Mouse (Mus musculus) liver, embryonic 16.5 days (tissue): ENCODE data around the gene Fmnl1. TPM values are rescaled to one million over a fixed set of nuclear protein-coding genes. Genes with fewer than 3 reads are reported as not detected.

Source experiments
- ATAC-seq: fragments of 200-750 bp; cut with Nextera tagmentation; 2 replicates; pipeline ENCODE4 v1.8.0; 2017; ENCODE audit warnings: low read depth, mild to moderate bottlenecking, moderate number of reproducible peaks, moderate library complexity
- H3K27ac ChIP-seq: fragments of 300-500 bp; sonication (generic); 2 replicates; pipeline ENCODE4 v1.5.1; 2014; ENCODE audit warnings: mild to moderate bottlenecking, low read length
- H3K27me3 ChIP-seq: fragments of 300-500 bp; sonication (generic); 2 replicates; pipeline ENCODE4 v1.6.1; 2014; ENCODE audit warnings: low read depth, low read length, mixed read lengths; ENCODE audit not compliant: control insufficient read depth, insufficient read depth
- H3K36me3 ChIP-seq: fragments of 300-500 bp; sonication (generic); 2 replicates; pipeline ENCODE4 v1.6.1; 2014; ENCODE audit warnings: mild to moderate bottlenecking; ENCODE audit not compliant: control insufficient read depth, insufficient read depth
- H3K4me1 ChIP-seq: fragments of 300-500 bp; sonication (generic); 2 replicates; pipeline ENCODE4 v1.6.1; 2014; ENCODE audit warnings: low read depth, low read length, mixed read lengths; ENCODE audit not compliant: control insufficient read depth
- H3K4me2 ChIP-seq: fragments of 300-500 bp; sonication (generic); 2 replicates; pipeline ENCODE4 v1.6.1; 2014; ENCODE audit warnings: low read depth, low read length, mixed read lengths
- H3K4me3 ChIP-seq: fragments of 300-500 bp; sonication (generic); 2 replicates; pipeline ENCODE4 v1.5.1; 2014; ENCODE audit warnings: low read depth, mild to moderate bottlenecking, low read length
- H3K9ac ChIP-seq: fragments of 300-500 bp; sonication (generic); 2 replicates; pipeline ENCODE4 v1.6.1; 2014; ENCODE audit warnings: low read depth, low read length
- H3K9me3 ChIP-seq: fragments of 300-500 bp; sonication (generic); replicated peaks from 2 replicates; pipeline ENCODE4 v1.6.1; 2016; ENCODE audit warnings: low read length; ENCODE audit not compliant: control insufficient read depth
- WGBS: fragments of 180-500 bp; shearing (Covaris S2); extraction: QIAGEN DNeasy Blood & Tissue Kit; methylation state at CpG from one replicate; pipeline ENCODE4 v1.1.7; 2014; ENCODE audit not compliant: insufficient replicate concordance; 5-methylcytosine and 5-hydroxymethylcytosine counted together
- polyA plus RNA-seq: library from polyadenylated mRNA; unstranded; fragments of >200 nt; fragmentation: Nextera tagmentation; extraction: Ambion mirVana; gene quantifications from 2 replicates; pipeline ENCODE4 v1.2.1, GENCODE M21; 2015

The Fmnl1 gene
- polyA plus RNA-seq, 1 experiment from 2014 or later: 6.3 TPM

DNA sequence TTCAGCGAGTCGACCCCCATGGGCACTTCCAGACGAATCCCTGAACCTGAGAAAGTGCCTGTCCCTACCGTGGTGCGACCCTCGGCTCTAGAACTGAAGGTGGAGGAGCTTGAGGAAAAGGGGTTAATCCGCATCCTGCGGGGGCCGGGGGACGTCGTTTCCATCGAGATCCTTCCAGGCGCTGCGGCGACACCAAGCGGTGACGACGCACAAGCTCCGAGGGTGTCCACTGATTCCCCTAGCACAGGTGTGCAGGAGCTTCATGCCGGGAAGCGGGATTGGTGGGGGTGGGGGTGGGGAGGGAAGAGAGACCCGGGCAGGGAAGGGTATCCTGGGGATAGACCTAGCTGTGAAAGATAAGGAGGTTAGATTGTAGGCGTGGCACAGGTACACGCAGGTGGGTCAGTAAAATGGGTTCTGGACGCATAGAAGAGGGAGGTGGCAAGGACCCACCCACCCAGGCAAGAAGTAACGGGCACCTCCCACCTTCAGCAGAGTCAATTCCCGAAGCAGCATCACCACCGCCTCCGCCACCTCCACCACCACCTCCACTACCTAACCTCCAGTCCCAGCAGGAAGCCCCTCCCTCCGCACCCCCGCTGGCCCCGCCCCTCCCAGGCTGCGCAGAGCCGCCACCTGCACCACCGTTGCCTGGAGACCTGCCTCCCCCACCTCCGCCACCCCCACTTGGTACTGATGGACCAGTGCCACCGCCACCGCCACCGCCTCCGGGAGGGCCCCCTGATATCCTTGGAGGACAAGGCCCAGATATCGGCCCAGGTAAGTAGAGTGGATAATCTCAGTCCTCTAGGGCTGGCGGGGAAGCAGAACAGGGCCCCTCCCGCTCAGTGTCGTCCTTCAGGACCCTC is 22.3 kb downstream of the Fmnl1 start:
- 65% methylated on average over 43 of the region's 44 CpGs for WGBS

DNA sequence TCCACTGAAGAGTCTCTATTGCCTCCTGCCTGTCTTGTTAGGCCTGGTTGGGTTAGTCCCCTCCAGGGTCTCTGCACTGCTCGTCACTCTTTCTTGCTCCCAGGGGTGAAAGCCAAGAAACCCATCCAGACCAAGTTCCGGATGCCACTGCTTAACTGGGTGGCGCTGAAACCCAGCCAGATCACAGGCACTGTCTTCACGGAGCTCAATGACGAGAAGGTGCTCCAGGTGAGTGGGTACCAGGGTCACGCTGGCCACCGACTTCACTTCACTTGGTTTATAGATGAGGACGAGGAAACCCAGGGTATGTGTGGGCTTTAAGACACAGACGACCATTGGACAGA is 22.9 kb downstream of the Fmnl1 start:
- Histone ChIP-seq H3K27ac (no peak overlapping the region), H3K9ac (no peak overlapping the region), H3K9me3 (no peaks in the 10 kb centered on the region), H3K4me2 (no peak overlapping the region), H3K36me3 (no peaks in the 10 kb centered on the region), H3K4me3 (no peak overlapping the region), H3K4me1 (no peaks in the 10 kb centered on the region), H3K27me3 (peaks cover 26% of the 10 kb centered on the region)
- WGBS: 63% methylated on average over 9 of the region's 9 CpGs
- no peak for ATAC-seq

More for the DNA sequence above, 22.3 kb downstream of the Fmnl1 start:
- Histone ChIP-seq H3K4me3 (no peak overlapping the region), H3K36me3 (no peaks in the 10 kb centered on the region), H3K4me1 (no peaks in the 10 kb centered on the region), H3K4me2 (no peak overlapping the region), H3K27me3 (peaks cover 24% of the 10 kb centered on the region), H3K9ac (no peak overlapping the region), H3K9me3 (no peaks in the 10 kb centered on the region), H3K27ac (no peak overlapping the region)
- ATAC-seq: no peak

GRCm38 (mm10) chr11:103195236-103195635 is 24.3 kb downstream of the Fmnl1 start:
- Histone ChIP-seq H3K4me3 (no peak overlapping the region), H3K9me3 (no peaks in the 10 kb centered on the region), H3K4me1 (no peaks in the 10 kb centered on the region), H3K27me3 (peaks cover 36% of the 10 kb centered on the region), H3K9ac (no peak overlapping the region), H3K27ac (no peak overlapping the region), H3K4me2 (no peak overlapping the region), H3K36me3 (no peaks in the 10 kb centered on the region)
- ATAC-seq: no peak
- 85% methylated on average over 18 of the region's 18 CpGs for WGBS

- Histone ChIP-seq H3K27me3 (peaks cover 36% of the 10 kb centered on the region), H3K9me3 (no peaks in the 10 kb centered on the region), H3K9ac (no peak overlapping the region), H3K27ac (no peak overlapping the region), H3K4me2 (no peak overlapping the region), H3K4me3 (no peak overlapping the region), H3K4me1 (no peaks in the 10 kb centered on the region), H3K36me3 (no peaks in the 10 kb centered on the region)
- WGBS: 82% methylated on average over 5 of the region's 5 CpGs
- ATAC-seq: no peak
Observed at GRCm38 (mm10) chr11:103195656-103196055, 24.7 kb downstream of the Fmnl1 start.

- no peak for ATAC-seq
- peaks cover 34% of the 10 kb centered on the region for H3K27me3 ChIP-seq
- no peaks in the 10 kb centered on the region for H3K9me3 ChIP-seq
- H3K4me3 ChIP-seq: no peak overlapping the region
- H3K9ac ChIP-seq: no peak overlapping the region
- H3K4me2 ChIP-seq: no peak overlapping the region
- no peaks in the 10 kb centered on the region for H3K36me3 ChIP-seq
- H3K27ac ChIP-seq: no peak overlapping the region
- no peaks in the 10 kb centered on the region for H3K4me1 ChIP-seq
- WGBS: 82% methylated on average over 4 of the region's 4 CpGs
Observed at GRCm38 (mm10) chr11:103197340-103197739, 26.4 kb downstream of the Fmnl1 start.

- Histone ChIP-seq H3K9ac (no peak overlapping the region), H3K9me3 (no peaks in the 10 kb centered on the region), H3K36me3 (no peaks in the 10 kb centered on the region), H3K4me2 (no peak overlapping the region), H3K27ac (no peak overlapping the region), H3K27me3 (peaks cover 27% of the 10 kb centered on the region), H3K4me3 (no peak overlapping the region), H3K4me1 (no peaks in the 10 kb centered on the region)
- WGBS: 43% methylated on average over 16 of the region's 16 CpGs
- ATAC-seq: no peak
Observed at GRCm38 (mm10) chr11:103198339-103198738, 27.4 kb downstream of the Fmnl1 start.

GRCm38 (mm10) chr11:103198911-103199803 is 28.2 kb downstream of the Fmnl1 start:
- Histone ChIP-seq H3K36me3 (no peaks in the 10 kb centered on the region), H3K9me3 (no peaks in the 10 kb centered on the region), H3K4me1 (no peaks in the 10 kb centered on the region), H3K4me2 (no peak overlapping the region), H3K4me3 (no peak overlapping the region), H3K27me3 (peaks cover 21% of the 10 kb centered on the region), H3K9ac (no peak overlapping the region), H3K27ac (no peak overlapping the region)
- WGBS: 47% methylated on average over 54 of the region's 59 CpGs
- ATAC-seq: no peak

- no peaks in the 10 kb centered on the region for H3K4me1 ChIP-seq
- H3K4me2 ChIP-seq: no peak overlapping the region
- H3K4me3 ChIP-seq: no peak overlapping the region
- H3K9me3 ChIP-seq: no peaks in the 10 kb centered on the region
- no peak overlapping the region for H3K9ac ChIP-seq
- ATAC-seq: no peak
- H3K27me3 ChIP-seq: peaks cover 19% of the 10 kb centered on the region; the same call in 1 of the 2 replicates
- H3K27ac ChIP-seq: no peak overlapping the region
- WGBS: 29% methylated on average over 6 of the region's 6 CpGs
- H3K36me3 ChIP-seq: no peaks in the 10 kb centered on the region
Observed at GRCm38 (mm10) chr11:103201664-103202063, 30.8 kb downstream of the Fmnl1 start.

DNA sequence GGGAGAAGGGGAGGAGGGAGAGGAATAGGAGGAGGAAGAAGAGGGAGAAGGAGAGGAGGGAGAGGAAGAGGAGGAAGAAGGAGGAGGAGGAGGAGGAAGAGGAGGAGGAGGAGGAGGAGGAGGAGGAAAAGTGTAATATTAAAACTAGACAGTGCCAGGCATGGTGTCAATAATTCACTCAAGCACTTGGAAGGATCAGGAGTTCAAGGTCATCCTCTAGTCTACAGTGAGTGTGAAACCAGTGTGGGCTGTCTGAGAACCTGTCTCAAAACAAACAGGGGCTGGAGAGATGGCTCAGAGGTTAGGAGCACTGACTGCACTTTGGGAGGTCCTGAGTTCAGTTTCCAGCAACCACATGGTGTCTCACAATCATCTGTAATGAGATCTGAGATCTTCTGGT is 31.5 kb downstream of the Fmnl1 start:
- no peaks in the 10 kb centered on the region for H3K36me3 ChIP-seq
- no peaks in the 10 kb centered on the region for H3K9me3 ChIP-seq
- no peak overlapping the region for H3K9ac ChIP-seq
- no peaks in the 10 kb centered on the region for H3K4me1 ChIP-seq
- H3K4me2 ChIP-seq: no peak overlapping the region
- H3K4me3 ChIP-seq: no peak overlapping the region
- no peak for ATAC-seq
- peaks cover 15% of the 10 kb centered on the region; the same call in 1 of the 2 replicates for H3K27me3 ChIP-seq
- H3K27ac ChIP-seq: no peak overlapping the region
